Mouse (Mus musculus) thymus, adult 2 months (tissue): Measurements from ENCODE around the gene Erbb2. TPM values are rescaled to one million over a fixed set of nuclear protein-coding genes. Genes with fewer than 3 reads are reported as not detected.

Source experiments
- DNase-seq: peaks from one replicate; pipeline ENCODE4 v3.0.0; 2021
- H3K27ac ChIP-seq: fragments of 200-500 bp; 2 replicates; pipeline ENCODE4 v1.5.1; 2012; ENCODE audit warnings: low read length, control low read depth; ENCODE audit not compliant: control insufficient read depth, insufficient read depth
- H3K27me3 ChIP-seq: fragments of 200-500 bp; 2 replicates; pipeline ENCODE4 v1.6.1; 2012; ENCODE audit warnings: mild to moderate bottlenecking, low read length, moderate library complexity, mixed read lengths; ENCODE audit not compliant: control insufficient read depth, insufficient read depth
- H3K36me3 ChIP-seq: fragments of 200-500 bp; 2 replicates; pipeline ENCODE4 v1.6.1; 2012; ENCODE audit warnings: mild to moderate bottlenecking, low read length, moderate library complexity; ENCODE audit not compliant: control insufficient read depth, insufficient read depth
- H3K4me1 ChIP-seq: fragments of 200-500 bp; replicated peaks from 2 replicates; pipeline ENCODE4 v1.6.1; 2012; ENCODE audit warnings: low read length; ENCODE audit not compliant: control insufficient read depth, insufficient read depth
- H3K4me3 ChIP-seq: fragments of 200-500 bp; 2 replicates; pipeline ENCODE4 v1.5.1; 2012; ENCODE audit warnings: mild to moderate bottlenecking, low read length, control low read depth, moderate library complexity; ENCODE audit not compliant: control insufficient read depth, insufficient read depth
- CTCF ChIP-seq: fragments of 200-500 bp; IDR thresholded peaks from 2 replicates; pipeline ENCODE4 v1.5.1; 2012; ENCODE audit warnings: mild to moderate bottlenecking, control low read depth, low read length, moderate library complexity, borderline replicate concordance; ENCODE audit not compliant: control insufficient read depth, poor library complexity, insufficient read depth; ENCODE audit errors: extremely low read depth
- POLR2A ChIP-seq: fragments of 200-500 bp; IDR thresholded peaks from 2 replicates; pipeline ENCODE4 v1.6.1; 2012; ENCODE audit warnings: mild to moderate bottlenecking, low read length, control low read depth, moderate library complexity; ENCODE audit not compliant: control insufficient read depth, poor library complexity, insufficient read depth; ENCODE audit errors: extremely low read depth
- WGBS: fragments of 180-500 bp; shearing (Covaris S2); methylation state at CpG from one replicate; pipeline ENCODE4 v1.1.7; 2018; 5-methylcytosine and 5-hydroxymethylcytosine counted together
- polyA plus RNA-seq: library from polyadenylated mRNA; depleted of rRNA; stranded (reverse); fragments of >200 nt; gene quantifications from 2 replicates; pipeline ENCODE4 v1.2.3, GENCODE M21; 2012

Erbb2 gene
- polyA plus RNA-seq, 1 experiment = 6.6 TPM

GRCm38 (mm10) chr11:98384216-98384615 is 28.1 kb upstream of the Erbb2 start:
- 87% methylated on average over 20 of the region's 20 CpGs for WGBS
- peaks cover 15% of the 10 kb centered on the region for H3K36me3 ChIP-seq
- TF ChIP-seq POLR2A (no peak), CTCF (no peak)
- H3K4me1 ChIP-seq = peaks cover 7% of the 10 kb centered on the region; the same call in 1 of the 2 replicates
- DNase-seq = no peak
- no peaks in the 10 kb centered on the region for H3K27me3 ChIP-seq
- no peak overlapping the region for H3K27ac ChIP-seq
- H3K4me3 ChIP-seq = no peak overlapping the region

GRCm38 (mm10) chr11:98384721-98385637 is 27.3 kb upstream of the Erbb2 start:
- Histone ChIP-seq H3K4me1 (peaks cover 8% of the 10 kb centered on the region; the same call in 1 of the 2 replicates), H3K4me3 (no peak overlapping the region), H3K27ac (no peak overlapping the region), H3K36me3 (peaks cover 10% of the 10 kb centered on the region), H3K27me3 (no peaks in the 10 kb centered on the region)
- no peak for TF ChIP-seq POLR2A
- no peak for TF ChIP-seq CTCF
- WGBS = 86% methylated on average over 8 of the region's 8 CpGs
- DNase-seq = no peak

GRCm38 (mm10) chr11:98385638-98386585 is 26.4 kb upstream of the Erbb2 start, which contains the start of gene Pnmt:
Pnmt (plus strand) TSS chr11:98386450.
- Histone ChIP-seq H3K27ac (no peak within 1 kb of the TSS), H3K36me3 (peaks cover under 1% of the 10 kb centered on the region; the same call in 1 of the 2 replicates), H3K4me3 (no peak within 1 kb of the TSS), H3K4me1 (peaks cover 8% of the 10 kb centered on the region; the same call in 1 of the 2 replicates), H3K27me3 (no peaks in the 10 kb centered on the region)
- no peak for TF ChIP-seq CTCF
- no peak for TF ChIP-seq POLR2A
- WGBS = 71% methylated on average over 25 of the region's 25 CpGs
- no peak for DNase-seq

GRCm38 (mm10) chr11:98386596-98386995 is 25.7 kb upstream of the Erbb2 start:
- Histone ChIP-seq H3K36me3 (no peaks in the 10 kb centered on the region), H3K4me3 (no peak overlapping the region), H3K27me3 (no peaks in the 10 kb centered on the region), H3K27ac (no peak overlapping the region), H3K4me1 (peaks cover 9% of the 10 kb centered on the region; the same call in 1 of the 2 replicates)
- WGBS = 30% methylated on average over 24 of the region's 24 CpGs
- TF ChIP-seq POLR2A (no peak), CTCF (no peak)
- DNase-seq = no peak

- Histone ChIP-seq H3K27me3 (no peaks in the 10 kb centered on the region), H3K4me3 (no peak overlapping the region), H3K27ac (no peak overlapping the region), H3K36me3 (no peaks in the 10 kb centered on the region), H3K4me1 (peaks cover 15% of the 10 kb centered on the region)
- DNase-seq = no peak
- TF ChIP-seq POLR2A (no peak), CTCF (no peak)
- WGBS = 80% methylated on average over 14 of the region's 14 CpGs
Observed at GRCm38 (mm10) chr11:98387056-98387577, 25.2 kb upstream of the Erbb2 start.

- Histone ChIP-seq H3K4me3 (no peak overlapping the region), H3K36me3 (no peaks in the 10 kb centered on the region), H3K27me3 (no peaks in the 10 kb centered on the region), H3K27ac (no peak overlapping the region), H3K4me1 (peaks cover 26% of the 10 kb centered on the region)
- no peak for TF ChIP-seq CTCF
- TF ChIP-seq POLR2A = no peak
- no peak for DNase-seq
- WGBS = 92% methylated on average over 10 of the region's 10 CpGs
Observed at GRCm38 (mm10) chr11:98388282-98388681, 24.0 kb upstream of the Erbb2 start.
